Mouse (Mus musculus): ENCODE measurements at regions not wholly inside any gene's neighbourhood (a gene's known extent, or its start where the extent isn't known, plus 50 kb on each side); places are given as distances from the start of the nearest gene placed in this dataset.

- DNase-seq, result peak; percentile 59
Measured at GRCm38 (mm10) chr5:115790436-115790835, 54.6 kb upstream of the Cit start.

Data from liver (tissue).